Mouse (Mus musculus) forebrain, embryonic 14.5 days (tissue): ENCODE data around the gene Slc9a1. TPM values are rescaled to one million over a fixed set of nuclear protein-coding genes. Genes with fewer than 3 reads are reported as not detected.

Experiments
- ATAC-seq: fragments of 200-750 bp; cut with Nextera tagmentation; 2 replicates; pipeline ENCODE4 v1.8.0; 2017; ENCODE audit warnings: mild to moderate bottlenecking, moderate library complexity
- DNase-seq: peaks from one replicate; pipeline ENCODE4 v3.0.0-alpha.2; 2015; ENCODE audit warnings: low spot score
- H3K27ac ChIP-seq: fragments of 300-500 bp; sonication (generic); 2 replicates; pipeline ENCODE4 v1.5.1; 2014; ENCODE audit warnings: low read depth, mild to moderate bottlenecking, control low read depth, low read length, moderate library complexity
- H3K27me3 ChIP-seq: fragments of 300-500 bp; sonication (generic); replicated peaks from 2 replicates; pipeline ENCODE4 v1.6.1; 2014; ENCODE audit warnings: low read length, control low read depth, mixed read lengths; ENCODE audit not compliant: control insufficient read depth, insufficient read depth
- H3K36me3 ChIP-seq: fragments of 300-500 bp; sonication (generic); 2 replicates; pipeline ENCODE4 v1.6.1; 2014; ENCODE audit warnings: low read length, control low read depth; ENCODE audit not compliant: control insufficient read depth, insufficient read depth
- H3K4me1 ChIP-seq: fragments of 300-500 bp; sonication (generic); 2 replicates; pipeline ENCODE4 v1.6.1; 2014; ENCODE audit warnings: antibody characterized with exemption, low read length, control low read depth; ENCODE audit not compliant: control insufficient read depth, insufficient read depth
- H3K4me2 ChIP-seq: fragments of 300-500 bp; sonication (generic); 2 replicates; pipeline ENCODE4 v1.6.1; 2014; ENCODE audit warnings: mild to moderate bottlenecking, control low read depth, low read length
- H3K4me3 ChIP-seq: fragments of 300-500 bp; sonication (generic); 2 replicates; pipeline ENCODE4 v1.5.1; 2014; ENCODE audit warnings: low read depth, low read length, control low read depth
- H3K9ac ChIP-seq: fragments of 300-500 bp; sonication (generic); 2 replicates; pipeline ENCODE4 v1.6.1; 2014; ENCODE audit warnings: mild to moderate bottlenecking, low read length, control low read depth, moderate library complexity
- H3K9me3 ChIP-seq: fragments of 300-500 bp; sonication (generic); replicated peaks from 2 replicates; pipeline ENCODE4 v1.6.1; 2016; ENCODE audit warnings: low read length, control low read depth, mixed read lengths; ENCODE audit not compliant: control insufficient read depth
- WGBS: fragments of 180-500 bp; shearing (Covaris S2); extraction: QIAGEN DNeasy Blood & Tissue Kit; methylation state at CpG from one replicate; pipeline ENCODE4 v1.1.7; 2014; 5-methylcytosine and 5-hydroxymethylcytosine counted together
- polyA plus RNA-seq: library from polyadenylated mRNA; unstranded; fragments of >200 nt; fragmentation: Nextera tagmentation; extraction: Ambion mirVana; gene quantifications from 2 replicates; pipeline ENCODE4 v1.2.1, GENCODE M21; 2014

Gene Slc9a1
- polyA plus RNA-seq, 1 experiment from 2014 or later = 4.4 TPM

DNA sequence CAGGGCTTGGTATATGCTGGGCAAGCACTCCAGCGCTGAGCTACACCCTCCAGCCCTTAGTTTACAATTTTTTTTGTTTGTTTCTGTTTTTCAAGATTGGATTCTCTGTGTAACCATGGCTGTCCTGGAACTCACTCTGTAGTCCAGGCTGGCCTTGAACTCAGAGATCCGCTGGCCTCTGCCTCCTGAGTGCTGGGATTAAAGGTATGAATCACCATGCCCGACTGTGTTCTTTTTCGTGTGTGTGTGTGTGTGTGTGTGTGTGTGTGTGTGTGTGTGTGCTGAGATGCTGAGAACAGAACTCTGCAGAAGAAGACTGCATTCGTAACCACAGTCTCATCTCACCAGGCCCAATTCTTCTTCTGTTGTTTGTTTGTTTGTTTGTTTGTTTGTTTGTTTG lies 34.8 kb downstream of the Slc9a1 start:
- no peak overlapping the region for H3K4me3 ChIP-seq
- peaks cover 6% of the 10 kb centered on the region; the same call in 1 of the 2 replicates for H3K4me1 ChIP-seq
- H3K4me2 ChIP-seq = no peak overlapping the region
- H3K9ac ChIP-seq = no peak overlapping the region
- ATAC-seq (no peak), DNase-seq (no peak)
- H3K27ac ChIP-seq = no peak overlapping the region
- no peaks in the 10 kb centered on the region for H3K9me3 ChIP-seq
- WGBS = 81% methylated on average over 5 of the region's 5 CpGs
- no peaks in the 10 kb centered on the region for H3K36me3 ChIP-seq
- H3K27me3 ChIP-seq = no peaks in the 10 kb centered on the region

GRCm38 (mm10) chr4:133406313-133407056 lies 37.0 kb downstream of the Slc9a1 start:
- 71% methylated on average over 8 of the region's 8 CpGs for WGBS
- H3K4me1 ChIP-seq = peaks cover 6% of the 10 kb centered on the region; the same call in 1 of the 2 replicates
- ATAC-seq (no peak), DNase-seq (no peak)
- no peak overlapping the region for H3K9ac ChIP-seq
- no peaks in the 10 kb centered on the region for H3K27me3 ChIP-seq
- H3K27ac ChIP-seq = no peak overlapping the region; the same call in 1 of the 2 replicates
- no peak overlapping the region for H3K4me2 ChIP-seq
- H3K4me3 ChIP-seq = no peak overlapping the region
- H3K36me3 ChIP-seq = no peaks in the 10 kb centered on the region
- H3K9me3 ChIP-seq = no peaks in the 10 kb centered on the region

DNA sequence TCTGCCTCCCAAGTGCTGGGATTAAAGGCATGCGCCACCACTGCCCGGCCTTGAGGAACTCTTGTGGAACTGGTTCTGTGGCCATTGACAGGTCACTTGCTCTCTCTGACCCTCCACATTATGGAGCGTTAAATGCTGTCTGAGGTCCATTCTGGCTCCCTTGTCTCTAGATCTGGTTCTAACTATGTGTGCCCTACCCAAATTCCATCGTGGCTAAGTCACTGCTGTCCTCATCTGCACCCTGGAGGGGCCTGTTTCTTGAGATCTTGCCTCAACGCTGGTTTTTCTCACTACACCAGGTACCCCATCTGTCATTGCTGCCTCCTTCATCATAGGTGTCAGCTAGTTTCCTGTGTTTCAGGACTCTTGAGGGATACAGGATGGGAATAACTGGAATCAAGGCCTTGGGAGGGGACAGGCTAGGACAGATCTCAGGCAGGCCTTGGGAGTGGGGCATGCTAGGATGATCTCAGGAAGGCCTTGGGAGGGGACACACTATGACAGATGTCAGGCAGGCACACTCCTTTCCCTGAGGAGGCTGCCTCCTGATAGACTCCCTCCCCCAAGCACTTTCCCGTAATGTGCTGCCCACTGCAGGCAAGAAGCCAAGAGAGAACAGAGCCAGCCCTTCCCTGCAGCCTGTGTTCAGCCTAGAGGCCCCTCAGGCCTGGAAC lies 37.7 kb downstream of the Slc9a1 start:
- H3K36me3 ChIP-seq = peaks cover 5% of the 10 kb centered on the region; the same call in 1 of the 2 replicates
- no peaks in the 10 kb centered on the region for H3K9me3 ChIP-seq
- DNase-seq (peak; percentile 65), ATAC-seq (no peak)
- no peak overlapping the region for H3K4me3 ChIP-seq
- peaks cover 6% of the 10 kb centered on the region; the same call in 1 of the 2 replicates for H3K4me1 ChIP-seq
- H3K27ac ChIP-seq = peak overlapping the region; percentile 49; the same call in 1 of the 2 replicates
- H3K27me3 ChIP-seq = no peaks in the 10 kb centered on the region
- 71% methylated on average over 6 of the region's 6 CpGs for WGBS
- peak overlapping the region; percentile 5; the same call in 1 of the 2 replicates for H3K9ac ChIP-seq
- no peak overlapping the region for H3K4me2 ChIP-seq

DNA sequence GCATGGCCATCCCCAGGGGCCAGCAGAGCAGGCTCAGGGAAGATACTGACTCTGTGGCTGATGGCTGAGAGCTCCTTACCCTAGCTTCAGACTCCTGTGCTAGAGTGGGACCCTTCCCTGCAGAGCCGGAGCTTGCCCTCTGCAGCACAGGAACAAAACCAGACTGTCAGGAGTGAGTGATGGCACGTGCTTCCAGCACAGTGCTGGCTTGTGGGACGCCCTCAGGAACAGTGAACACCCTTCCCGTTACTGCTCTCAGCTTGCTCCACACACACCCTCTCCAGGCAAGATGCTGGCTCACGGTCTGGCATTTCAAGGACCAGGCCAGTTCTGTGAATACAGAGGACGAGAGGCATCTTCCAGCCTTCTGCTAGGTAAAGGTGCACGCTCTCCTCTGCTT lies 38.5 kb downstream of the Slc9a1 start:
- 69% methylated on average over 7 of the region's 7 CpGs for whole genome bisulfite sequencing
- DNase-seq (no peak), ATAC-seq (no peak)
- H3K9me3 ChIP-seq = no peaks in the 10 kb centered on the region
- no peak overlapping the region for H3K4me2 ChIP-seq
- no peak overlapping the region for H3K4me3 ChIP-seq
- peaks cover 12% of the 10 kb centered on the region; the same call in 1 of the 2 replicates for H3K36me3 ChIP-seq
- peak overlapping the region; percentile 4; the same call in 1 of the 2 replicates for H3K9ac ChIP-seq
- H3K27ac ChIP-seq = peak overlapping the region; percentile 49; the same call in 1 of the 2 replicates
- H3K4me1 ChIP-seq = peaks cover 6% of the 10 kb centered on the region; the same call in 1 of the 2 replicates
- H3K27me3 ChIP-seq = no peaks in the 10 kb centered on the region

GRCm38 (mm10) chr4:133410994-133411393 lies 41.5 kb downstream of the Slc9a1 start:
- Histone ChIP-seq H3K9me3 (no peaks in the 10 kb centered on the region), H3K36me3 (peaks cover 13% of the 10 kb centered on the region; the same call in 1 of the 2 replicates), H3K9ac (no peak overlapping the region), H3K4me3 (no peak overlapping the region), H3K4me2 (no peak overlapping the region), H3K4me1 (peaks cover 6% of the 10 kb centered on the region; the same call in 1 of the 2 replicates), H3K27ac (no peak overlapping the region), H3K27me3 (no peaks in the 10 kb centered on the region)
- ATAC-seq = no peak
- no peak for DNase-seq
- 90% methylated on average over 14 of the region's 14 CpGs for WGBS

- Histone ChIP-seq H3K9me3 (no peaks in the 10 kb centered on the region), H3K27ac (no peak overlapping the region), H3K4me2 (no peak overlapping the region), H3K9ac (no peak overlapping the region), H3K36me3 (peaks cover 13% of the 10 kb centered on the region; the same call in 1 of the 2 replicates), H3K4me3 (no peak overlapping the region), H3K4me1 (peaks cover 6% of the 10 kb centered on the region; the same call in 1 of the 2 replicates), H3K27me3 (no peaks in the 10 kb centered on the region)
- DNase-seq = no peak
- WGBS = 87% methylated on average over 14 of the region's 14 CpGs
- ATAC-seq = no peak
Observed at GRCm38 (mm10) chr4:133412096-133412495, 42.6 kb downstream of the Slc9a1 start.

GRCm38 (mm10) chr4:133412575-133413540 lies 43.4 kb downstream of the Slc9a1 start:
- 89% methylated on average over 16 of the region's 16 CpGs for WGBS
- Histone ChIP-seq H3K4me2 (no peak overlapping the region), H3K36me3 (peaks cover 16% of the 10 kb centered on the region; the same call in 1 of the 2 replicates), H3K4me1 (peaks cover under 1% of the 10 kb centered on the region; the same call in 1 of the 2 replicates), H3K4me3 (no peak overlapping the region), H3K9me3 (no peaks in the 10 kb centered on the region), H3K27me3 (no peaks in the 10 kb centered on the region), H3K27ac (no peak overlapping the region), H3K9ac (no peak overlapping the region)
- DNase-seq (no peak), ATAC-seq (no peak)

GRCm38 (mm10) chr4:133413617-133414016 lies 44.1 kb downstream of the Slc9a1 start:
- peaks cover 24% of the 10 kb centered on the region; the same call in 1 of the 2 replicates for H3K36me3 ChIP-seq
- DNase-seq (no peak), ATAC-seq (no peak)
- no peak overlapping the region for H3K27ac ChIP-seq
- H3K9me3 ChIP-seq = no peaks in the 10 kb centered on the region
- H3K27me3 ChIP-seq = no peaks in the 10 kb centered on the region
- H3K9ac ChIP-seq = no peak overlapping the region
- no peak overlapping the region for H3K4me2 ChIP-seq
- 92% methylated on average over 7 of the region's 7 CpGs for WGBS
- H3K4me3 ChIP-seq = no peak overlapping the region
- H3K4me1 ChIP-seq = no peaks in the 10 kb centered on the region
